Mouse (Mus musculus): ENCODE results near the gene Pou1f1.

DNA sequence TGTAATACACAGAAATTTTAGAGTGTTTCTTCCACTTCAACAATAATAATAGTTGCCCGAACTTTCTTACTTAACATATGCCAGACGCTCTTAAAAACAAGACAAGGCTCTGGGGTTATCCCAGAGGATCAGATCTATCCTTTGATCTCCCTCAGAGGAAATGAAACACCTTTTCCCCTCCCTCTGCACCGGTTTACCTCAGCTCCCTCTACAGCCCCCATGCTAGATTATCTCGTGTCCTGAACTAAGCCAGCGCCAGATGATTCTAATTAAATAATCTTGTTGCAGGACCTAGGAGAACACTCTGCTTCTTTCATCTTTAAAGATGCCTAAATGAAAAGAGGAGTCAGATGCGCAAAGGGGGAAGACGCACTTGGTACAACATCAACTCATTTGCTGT is 6.1 kb upstream of the Pou1f1 start:
- TF ChIP-seq POLR2A (IDR thresholded peaks at IDR 0.05; ENCODE audit: low read depth, low read length): no peak
- TF ChIP-seq CTCF (IDR thresholded peaks at IDR 0.05; ENCODE audit: borderline replicate concordance, insufficient read depth, low read length): no peak

Measured in embryonic fibroblast, embryonic 13.5 days (primary cell).